In the genomic region with DNA sequence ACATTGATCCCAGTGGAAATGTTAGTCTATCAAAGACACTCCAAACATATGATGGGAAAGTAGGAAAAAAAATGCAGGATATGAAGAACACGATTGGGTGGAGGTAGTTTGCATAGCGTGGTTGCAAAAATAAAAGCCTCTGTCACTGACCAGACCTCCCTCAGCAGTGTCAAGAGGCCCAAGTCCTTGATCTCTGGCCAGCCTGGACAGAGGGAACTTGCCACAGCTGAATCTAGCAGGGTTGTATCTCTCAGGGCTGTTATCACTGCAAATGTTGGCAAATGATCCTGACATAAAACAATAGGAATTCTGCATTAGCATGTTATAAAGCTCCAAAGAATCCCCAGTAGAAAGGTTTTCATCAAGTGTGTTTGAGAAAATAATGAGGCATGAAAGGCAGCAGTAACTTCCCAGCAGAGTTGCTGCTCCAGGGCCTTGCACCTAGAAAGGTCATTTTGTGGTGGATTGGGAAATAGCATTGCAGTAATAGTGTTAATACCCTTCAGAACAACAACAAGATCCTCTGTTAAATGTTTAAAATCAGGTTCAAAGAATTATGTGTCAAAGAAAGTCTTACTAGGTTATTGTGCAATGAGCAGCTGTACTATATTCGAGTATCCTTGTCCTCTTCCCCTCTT, we compare ENCODE assay signal across 17 mouse cellular contexts. TPM values are rescaled to one million over a fixed set of nuclear protein-coding genes. Genes with fewer than 3 reads are reported as not detected.
DNase-seq lines count a peak whose midpoint lies in the region; ATAC-seq and TF ChIP-seq lines count a peak whose summit lies in the region.
"Had no signal": no experiment of that assay in that cellular context is flagged by ENCODE, and none has a peak within 500 bp of the region (broad histone marks: within the 10 kb centered on the region; RNA-seq: fewer than 3 reads in every experiment).

No protein-coding gene starts in this region.

- H3K4me3 ChIP-seq in liver, postnatal 0 days (ENCODE audit: low read depth, low read length), result no peak overlapping the region
- H3K4me3 ChIP-seq in liver, embryonic 11.5 days (ENCODE audit: low read depth, low read length), result no peak overlapping the region
- no peak overlapping the region for H3K4me3 ChIP-seq in forebrain, embryonic 15.5 days
- H3K4me3 ChIP-seq: midbrain, embryonic 12.5 days; neural tube, embryonic 13.5 days had no signal

- H3K4me1 ChIP-seq in liver, postnatal 0 days (ENCODE audit: insufficient read depth), result no peaks in the 10 kb centered on the region
- H3K4me1 ChIP-seq in liver, embryonic 11.5 days (replicated peaks; ENCODE audit: control insufficient read depth, insufficient read depth, low read length), result no peaks in the 10 kb centered on the region
- no peaks in the 10 kb centered on the region for H3K4me1 ChIP-seq in forebrain, embryonic 15.5 days
- H3K4me1 ChIP-seq: midbrain, embryonic 12.5 days; neural tube, embryonic 13.5 days had no signal

- H3K27ac ChIP-seq in liver, postnatal 0 days (ENCODE audit: low read depth), result no peak overlapping the region
- no peak overlapping the region for H3K27ac ChIP-seq in liver, embryonic 11.5 days (ENCODE audit: low read depth, low read length)
- H3K27ac ChIP-seq in forebrain, embryonic 15.5 days (replicated peaks), result no peak overlapping the region
- H3K27ac ChIP-seq: hindbrain, postnatal 0 days; liver, embryonic 14.5 days; midbrain, embryonic 12.5 days; neural tube, embryonic 13.5 days; stomach, postnatal 0 days had no signal

- DNase-seq in gastrocnemius, adult 18-20 months (ENCODE audit: low spot score), result peak; percentile 14
- DNase-seq in gastrocnemius, adult 8-10 months (ENCODE audit: low spot score in 2 of 2), result no peak
- no peak for DNase-seq in liver, postnatal 0 days
- no peak for DNase-seq in liver, embryonic 11.5 days (ENCODE audit: low spot score)
- peak; percentile 47 for DNase-seq in adrenal gland, adult 8-10 months
- peak; percentile 7 to 24 for DNase-seq in heart, postnatal 36 days
- DNase-seq in cerebellum, postnatal 36 days, result no peak
- DNase-seq: B cell, adult 2 months; cerebellum, adult 9-10 months; kidney, postnatal 25 days; right cerebral cortex, postnatal 4 days had no signal

- no peak overlapping the region for H3K4me2 ChIP-seq in liver, postnatal 0 days (ENCODE audit: low read depth, low read length)
- no peak overlapping the region for H3K4me2 ChIP-seq in liver, embryonic 11.5 days
- H3K4me2 ChIP-seq in forebrain, embryonic 15.5 days (replicated peaks), result no peak overlapping the region
- H3K4me2 ChIP-seq: midbrain, embryonic 12.5 days; neural tube, embryonic 13.5 days had no signal

- H3K27me3 ChIP-seq in liver, postnatal 0 days (ENCODE audit: insufficient read depth, low read length), result no peaks in the 10 kb centered on the region
- no peaks in the 10 kb centered on the region for H3K27me3 ChIP-seq in liver, embryonic 11.5 days (replicated peaks; ENCODE audit: control insufficient read depth, insufficient read depth, low read length)
- H3K27me3 ChIP-seq in forebrain, embryonic 15.5 days, result no peaks in the 10 kb centered on the region
- H3K27me3 ChIP-seq: midbrain, embryonic 12.5 days; neural tube, embryonic 13.5 days had no signal

- ATAC-seq in liver, postnatal 0 days, result 0 out of 2 replicates have a peak, but pooled peaks have one; percentile 56
- no peak for ATAC-seq in liver, embryonic 11.5 days (replicated peaks; ENCODE audit: low FRiP score)
- ATAC-seq in forebrain, embryonic 15.5 days (replicated peaks), result no peak
- ATAC-seq: hindbrain, postnatal 0 days had no signal

- no peak for TF ChIP-seq EP300 in liver, postnatal 0 days (IDR thresholded peaks at IDR 0.05; ENCODE audit: low read depth)

- WGBS in liver, postnatal 0 days (ENCODE audit: insufficient replicate concordance), result 32% methylated on average over 3 of the region's 3 CpGs
- WGBS in liver, embryonic 11.5 days, result 51% methylated on average over 3 of the region's 3 CpGs
- WGBS in forebrain, embryonic 15.5 days, result 72% methylated on average over 3 of the region's 3 CpGs

- no peaks in the 10 kb centered on the region for H3K9me3 ChIP-seq in liver, postnatal 0 days (ENCODE audit: low read length)
- no peaks in the 10 kb centered on the region for H3K9me3 ChIP-seq in liver, embryonic 11.5 days (ENCODE audit: control insufficient read depth, low read length)
- H3K9me3 ChIP-seq in forebrain, embryonic 15.5 days, result no peaks in the 10 kb centered on the region
- H3K9me3 ChIP-seq: midbrain, embryonic 12.5 days; neural tube, embryonic 13.5 days had no signal

- intact Hi-C loops in heart, postnatal 36 days (cut with DNase I), result no loop called here

- H3K9ac ChIP-seq in liver, postnatal 0 days (replicated peaks), result no peak overlapping the region
- H3K9ac ChIP-seq in liver, embryonic 11.5 days (ENCODE audit: low read depth, low read length), result no peak overlapping the region
- no peak overlapping the region for H3K9ac ChIP-seq in forebrain, embryonic 15.5 days (replicated peaks)
- H3K9ac ChIP-seq: liver, embryonic 14.5 days; midbrain, embryonic 12.5 days; neural tube, embryonic 13.5 days had no signal

- no peak for TF ChIP-seq CTCF in liver, postnatal 0 days (IDR thresholded peaks at IDR 0.05; ENCODE audit: low read depth)

- H3K36me3 ChIP-seq in liver, postnatal 0 days (replicated peaks; ENCODE audit: insufficient read depth, low read length), result no peaks in the 10 kb centered on the region
- no peaks in the 10 kb centered on the region for H3K36me3 ChIP-seq in liver, embryonic 11.5 days (ENCODE audit: control insufficient read depth, insufficient read depth, low read length)
- H3K36me3 ChIP-seq in forebrain, embryonic 15.5 days, result no peaks in the 10 kb centered on the region
- H3K36me3 ChIP-seq: midbrain, embryonic 12.5 days; neural tube, embryonic 13.5 days had no signal

RNA-seq across cellular contexts. Expression of a gene that starts 56.0 kb away (rescaled TPM):
- total RNA-seq in gastrocnemius, adult 18-20 months (2021), result 10 to 100 TPM in 1 of 2 experiments, 1 to 10 TPM in 1; 6.6 to 15.0 TPM
- 10 to 100 TPM in 1 of 4 experiments, 1 to 10 TPM in 3; 5.9 to 10.7 (median 7.6) TPM for total RNA-seq in gastrocnemius, adult 8-10 months (2022)
- polyA plus RNA-seq in liver, postnatal 0 days (2015; fragmentation: Nextera tagmentation; extraction: Ambion mirVana), result 2.3 and 2.5 TPM in 2 replicates
- polyA plus RNA-seq in liver, embryonic 11.5 days (2014; fragmentation: Nextera tagmentation; extraction: Ambion mirVana), result 9.5 and 10.0 TPM in 2 replicates
- 10 to 100 TPM; 38.7 to 51.8 (median 47.0) TPM for total RNA-seq in adrenal gland, adult 8-10 months (2022)
- total RNA-seq in heart, postnatal 36 days (2021), result 10 to 100 TPM; 17.7 to 24.3 TPM
- polyA plus RNA-seq in forebrain, embryonic 15.5 days (2015; fragmentation: Nextera tagmentation; extraction: Ambion mirVana), result 2.3 and 2.5 TPM in 2 replicates

Comparison
In these comparisons a context has a peak if more than half of its experiments do, and no peak if none do; other contexts are left out.
1. DNase-seq: peak in gastrocnemius, adult 18-20 months (single experiment), adrenal gland, adult 8-10 months (single experiment) and heart, postnatal 36 days (2 of 2); none in gastrocnemius, adult 8-10 months (0 of 2), liver, postnatal 0 days (single experiment), liver, embryonic 11.5 days (single experiment) and cerebellum, postnatal 36 days (0 of 2).